Mouse (Mus musculus): Measurements from ENCODE around the gene Ak5.

Ak5 gene

GRCm38 (mm10) chr3:152561708-152562107 is 106.5 kb downstream of the Ak5 start:
- no peak for DNase-seq

GRCm38 (mm10) chr3:152559295-152559694 is 108.9 kb downstream of the Ak5 start:
- DNase-seq, result no peak

DNA sequence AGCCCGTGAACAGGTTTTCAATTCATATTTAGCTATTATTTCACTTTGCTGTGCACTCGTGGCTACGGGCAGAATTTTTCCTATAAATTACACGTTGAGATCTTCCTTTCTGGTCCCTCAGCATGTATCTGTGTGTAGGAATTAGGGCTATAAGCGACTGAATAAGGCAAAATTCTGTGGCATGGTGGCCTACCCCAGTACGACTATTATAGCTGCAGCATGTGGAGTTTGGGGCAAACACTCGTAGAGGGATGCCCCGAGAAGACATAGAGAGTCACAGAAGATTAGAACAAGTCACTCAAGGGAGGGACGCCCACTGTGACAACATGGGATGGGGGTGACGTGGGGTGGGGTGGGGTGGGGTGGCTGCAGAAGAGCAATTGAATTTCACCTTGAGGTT is 110.1 kb downstream of the Ak5 start:
- no peak for DNase-seq

- no peak for DNase-seq
Measured at GRCm38 (mm10) chr3:152557659-152558058, 110.5 kb downstream of the Ak5 start.

GRCm38 (mm10) chr3:152556919-152557318 is 111.2 kb downstream of the Ak5 start:
- DNase-seq, result no peak

GRCm38 (mm10) chr3:152556435-152556834 is 111.7 kb downstream of the Ak5 start:
- DNase-seq, result no peak

- DNase-seq, result no peak
Measured at GRCm38 (mm10) chr3:152555216-152555615, 112.9 kb downstream of the Ak5 start.

GRCm38 (mm10) chr3:152554366-152554765 is 113.8 kb downstream of the Ak5 start:
- DNase-seq, result no peak

GRCm38 (mm10) chr3:152552641-152553040 is 115.5 kb downstream of the Ak5 start:
- DNase-seq, result no peak

DNA sequence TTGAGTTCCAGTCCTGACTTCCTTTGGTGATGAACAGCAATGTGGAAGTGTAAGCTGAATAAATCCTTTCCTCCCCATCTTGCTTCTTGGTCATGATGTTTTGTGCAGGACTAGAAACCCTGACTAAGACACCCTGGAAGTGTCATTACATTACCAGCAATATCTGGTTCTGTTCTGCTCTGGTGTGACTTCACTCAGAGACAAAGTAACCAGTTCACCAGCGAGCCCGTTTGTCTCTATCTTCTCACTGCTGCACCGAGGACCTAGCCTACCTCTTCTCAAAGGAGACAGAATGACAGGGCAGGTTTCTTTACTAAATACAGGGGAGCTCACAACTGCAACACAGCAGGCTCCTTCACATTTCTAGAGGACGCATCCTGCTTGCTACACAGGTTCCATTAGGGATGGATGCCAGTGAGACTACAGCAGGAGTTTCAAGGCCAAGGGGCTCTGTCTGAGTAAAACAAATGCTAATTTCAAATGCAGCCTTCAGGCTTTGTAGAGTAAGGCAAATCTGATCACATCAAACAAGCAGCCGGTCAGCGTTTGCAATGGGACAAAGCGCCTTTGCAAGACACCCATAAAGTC is 117.5 kb downstream of the Ak5 start:
- DNase-seq, result no peak

GRCm38 (mm10) chr3:152550031-152550430 is 118.1 kb downstream of the Ak5 start:
- DNase-seq, result no peak

- no peak for DNase-seq
Measured at GRCm38 (mm10) chr3:152544921-152545320, 123.2 kb downstream of the Ak5 start.

DNA sequence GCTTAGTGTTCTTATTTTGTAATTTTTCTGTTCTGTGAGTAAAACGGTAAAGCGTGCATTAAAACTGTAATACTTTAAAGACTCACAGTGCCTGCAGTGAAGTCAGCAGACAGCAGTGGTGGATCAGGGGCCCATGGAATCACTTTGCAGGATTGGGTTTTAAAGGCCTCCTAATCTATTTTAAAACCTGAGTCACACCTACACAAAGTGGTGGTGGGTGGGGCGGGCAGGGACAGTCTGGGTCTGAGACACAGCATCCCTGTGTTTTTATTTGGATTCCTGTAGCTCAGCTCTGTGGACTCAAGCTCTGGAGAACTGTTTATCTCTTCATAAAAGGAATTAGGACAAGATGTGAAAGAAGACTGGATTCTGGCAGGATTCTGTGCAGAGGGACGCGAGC is 125.9 kb downstream of the Ak5 start:
- no peak for DNase-seq

DNA sequence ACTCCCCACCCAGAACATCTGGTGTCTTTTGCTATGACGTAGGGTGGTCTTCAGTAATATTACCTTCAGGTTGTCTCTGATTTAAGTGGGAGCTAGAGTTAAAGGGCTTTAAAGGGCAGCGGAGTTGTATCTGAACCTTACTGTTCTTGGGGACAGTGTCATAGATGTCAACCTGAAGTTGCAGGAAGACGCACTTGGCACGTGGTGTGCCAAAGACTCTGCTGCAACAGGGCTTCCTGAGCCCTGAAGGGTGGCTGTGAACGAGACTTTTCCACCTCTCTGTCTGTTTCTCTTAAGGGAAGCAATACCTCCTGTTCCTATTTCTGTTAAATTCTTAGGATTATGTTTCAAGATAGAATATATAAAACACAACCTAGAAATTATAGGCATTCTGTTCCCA is 137.8 kb downstream of the Ak5 start:
- DNase-seq, result no peak

GRCm38 (mm10) chr3:152529058-152529972 is 138.8 kb downstream of the Ak5 start:
- DNase-seq, result no peak

- DNase-seq, result no peak
Measured at GRCm38 (mm10) chr3:152526721-152527120, 141.4 kb downstream of the Ak5 start.

DNA sequence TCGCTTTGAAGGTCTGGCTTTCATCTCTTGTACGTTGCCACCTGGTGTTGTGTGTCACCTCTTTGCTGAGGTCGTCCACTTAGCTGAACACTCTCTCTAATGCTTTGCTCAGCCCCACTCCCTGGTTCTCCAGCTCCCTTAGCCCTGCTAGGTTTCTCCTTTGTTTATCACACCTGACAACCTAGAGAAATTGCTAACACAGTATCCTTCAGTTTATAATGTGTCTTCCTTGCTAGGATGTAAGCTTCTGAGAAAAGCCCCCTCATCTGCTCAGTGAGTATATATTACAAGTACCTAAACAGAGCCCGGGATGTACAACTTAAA is 144.9 kb downstream of the Ak5 start:
- no peak for DNase-seq

- DNase-seq, result no peak
Measured at GRCm38 (mm10) chr3:152522634-152523314, 145.4 kb downstream of the Ak5 start.

- DNase-seq, result no peak
Measured at GRCm38 (mm10) chr3:152521054-152521453, 147.1 kb downstream of the Ak5 start.

DNA sequence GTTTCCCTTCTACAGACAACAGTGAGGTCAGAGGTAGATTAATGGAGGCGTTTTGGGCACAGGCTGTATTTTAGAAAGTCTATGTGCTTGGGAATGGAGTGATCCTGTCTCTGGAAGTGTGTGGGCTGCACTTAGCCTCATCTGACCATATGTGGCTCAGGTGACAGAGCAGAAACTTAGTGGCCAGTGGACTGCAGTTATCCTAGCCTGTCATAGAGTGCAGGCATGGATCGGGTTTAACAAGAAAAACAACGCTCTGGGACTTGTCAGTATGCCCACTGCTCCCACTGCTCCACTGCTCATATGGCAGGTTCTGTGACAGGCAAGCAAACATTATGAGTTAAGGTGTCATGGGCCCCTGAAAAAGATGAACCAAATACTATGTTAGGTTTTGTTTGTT is 148.1 kb downstream of the Ak5 start:
- DNase-seq, result no peak

DNA sequence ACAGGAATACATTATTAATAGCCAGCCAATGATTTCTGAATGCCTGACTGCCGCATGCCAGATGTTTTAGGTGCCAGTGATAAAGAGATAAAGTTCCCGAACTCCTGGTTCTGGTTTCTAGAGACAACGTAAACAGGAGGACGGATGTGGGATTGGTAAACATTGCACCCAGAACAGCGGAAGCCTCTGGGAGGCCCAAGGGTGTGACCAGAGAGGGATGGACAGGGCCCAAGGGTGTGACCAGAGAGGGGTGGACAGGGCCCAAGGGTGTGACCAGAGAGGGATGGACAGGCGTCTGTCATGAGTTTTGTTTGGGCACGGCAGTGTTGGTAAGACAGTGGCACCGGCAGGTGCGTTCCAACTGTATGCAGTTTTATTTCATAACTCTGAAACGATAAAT is 148.6 kb downstream of the Ak5 start:
- DNase-seq, result no peak

GRCm38 (mm10) chr3:152516569-152516968 is 151.6 kb downstream of the Ak5 start:
- no peak for DNase-seq

DNA sequence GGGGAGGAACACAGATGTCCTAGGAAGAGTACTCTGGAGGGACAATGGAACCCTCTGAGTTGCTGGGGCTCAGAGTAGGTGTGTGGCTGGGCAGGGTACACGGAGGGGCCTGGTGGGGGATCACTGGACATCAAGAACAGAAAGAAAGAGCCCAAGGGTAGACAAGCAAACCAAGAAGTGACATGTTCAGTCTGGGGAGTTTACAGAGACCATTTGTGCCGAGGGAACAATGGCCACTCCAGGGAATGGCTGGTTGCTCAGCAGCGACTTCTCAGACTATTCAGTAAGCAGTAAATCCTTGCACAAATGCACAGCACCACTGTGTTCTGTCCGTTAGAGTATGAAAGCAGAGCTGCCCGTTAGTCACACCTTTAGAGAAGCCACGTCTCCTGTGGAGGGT is 152.2 kb downstream of the Ak5 start:
- no peak for DNase-seq

DNA sequence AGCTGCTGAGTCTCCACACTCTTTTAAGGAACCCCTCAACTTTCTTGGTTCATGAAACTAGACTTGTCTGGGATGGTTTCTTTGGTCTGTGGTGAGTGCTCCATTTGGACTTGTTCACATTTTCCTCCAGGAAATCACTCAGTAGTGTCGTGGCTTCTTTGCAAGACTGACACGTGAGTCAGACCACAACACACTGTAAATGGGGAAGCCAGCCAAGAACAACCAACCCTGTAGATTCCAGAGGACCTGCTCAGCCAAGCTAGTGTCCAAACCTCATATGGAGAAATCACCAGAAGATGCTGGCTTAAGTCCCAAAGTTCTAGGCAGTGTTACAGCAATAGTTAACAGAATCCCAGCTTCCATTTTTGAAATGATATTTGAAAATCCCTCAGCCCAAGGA is 155.6 kb downstream of the Ak5 start:
- no peak for DNase-seq
